Mouse (Mus musculus) 3134 (cell line): ENCODE results near the gene Cers3.

ENCODE experiments used
- DNase-seq: peaks from one replicate; pipeline ENCODE4 v3.0.0-alpha.2; 2011; ENCODE audit warnings: low spot score; ENCODE audit not compliant: insufficient read length; ENCODE audit errors: extremely low read depth

Cers3 gene

GRCm38 (mm10) chr7:66743377-66743781 is at the start of gene Cers3:
TSS of gene Cers3 (plus strand) at chr7:66743504.
- DNase-seq = no peak

- DNase-seq = no peak
Measured at GRCm38 (mm10) chr7:66694467-66694866, 48.8 kb upstream of the Cers3 start.

GRCm38 (mm10) chr7:66702721-66703120 is 40.6 kb upstream of the Cers3 start:
- no peak for DNase-seq

- no peak for DNase-seq
Measured at GRCm38 (mm10) chr7:66704631-66705030, 38.7 kb upstream of the Cers3 start.

GRCm38 (mm10) chr7:66711166-66711565 is 32.1 kb upstream of the Cers3 start:
- DNase-seq = no peak

GRCm38 (mm10) chr7:66724514-66724913 is 18.8 kb upstream of the Cers3 start:
- DNase-seq = no peak

GRCm38 (mm10) chr7:66724954-66725353 is 18.4 kb upstream of the Cers3 start:
- DNase-seq = no peak

GRCm38 (mm10) chr7:66728072-66728471 is 15.2 kb upstream of the Cers3 start:
- DNase-seq = no peak

GRCm38 (mm10) chr7:66729232-66729631 is 14.1 kb upstream of the Cers3 start:
- no peak for DNase-seq

GRCm38 (mm10) chr7:66733431-66733830 is 9.9 kb upstream of the Cers3 start:
- no peak for DNase-seq

GRCm38 (mm10) chr7:66733882-66734281 is 9.4 kb upstream of the Cers3 start:
- DNase-seq = no peak

GRCm38 (mm10) chr7:66734466-66734865 is 8.8 kb upstream of the Cers3 start:
- DNase-seq = no peak

GRCm38 (mm10) chr7:66734993-66735392 is 8.3 kb upstream of the Cers3 start:
- DNase-seq = no peak

- DNase-seq = no peak
Measured at GRCm38 (mm10) chr7:66737418-66737817, 5.9 kb upstream of the Cers3 start.

GRCm38 (mm10) chr7:66741008-66741407 is 2.3 kb upstream of the Cers3 start:
- DNase-seq = no peak

GRCm38 (mm10) chr7:66741412-66741811 is 1.9 kb upstream of the Cers3 start:
- DNase-seq = no peak

GRCm38 (mm10) chr7:66746972-66747371 is 3.7 kb downstream of the Cers3 start:
- DNase-seq = peak; percentile 42

- no peak for DNase-seq
Measured at GRCm38 (mm10) chr7:66749998-66750397, 6.7 kb downstream of the Cers3 start.

GRCm38 (mm10) chr7:66753816-66754215 is 10.5 kb downstream of the Cers3 start:
- no peak for DNase-seq

- no peak for DNase-seq
Measured at GRCm38 (mm10) chr7:66755611-66756010, 12.3 kb downstream of the Cers3 start.

- DNase-seq = no peak
Measured at GRCm38 (mm10) chr7:66769902-66770301, 26.6 kb downstream of the Cers3 start.

GRCm38 (mm10) chr7:66770706-66771105 is 27.4 kb downstream of the Cers3 start:
- DNase-seq = no peak

- no peak for DNase-seq
Measured at GRCm38 (mm10) chr7:66771252-66771651, 27.9 kb downstream of the Cers3 start.
